11 mouse cellular contexts compared by ENCODE assay signal in the genomic region with DNA sequence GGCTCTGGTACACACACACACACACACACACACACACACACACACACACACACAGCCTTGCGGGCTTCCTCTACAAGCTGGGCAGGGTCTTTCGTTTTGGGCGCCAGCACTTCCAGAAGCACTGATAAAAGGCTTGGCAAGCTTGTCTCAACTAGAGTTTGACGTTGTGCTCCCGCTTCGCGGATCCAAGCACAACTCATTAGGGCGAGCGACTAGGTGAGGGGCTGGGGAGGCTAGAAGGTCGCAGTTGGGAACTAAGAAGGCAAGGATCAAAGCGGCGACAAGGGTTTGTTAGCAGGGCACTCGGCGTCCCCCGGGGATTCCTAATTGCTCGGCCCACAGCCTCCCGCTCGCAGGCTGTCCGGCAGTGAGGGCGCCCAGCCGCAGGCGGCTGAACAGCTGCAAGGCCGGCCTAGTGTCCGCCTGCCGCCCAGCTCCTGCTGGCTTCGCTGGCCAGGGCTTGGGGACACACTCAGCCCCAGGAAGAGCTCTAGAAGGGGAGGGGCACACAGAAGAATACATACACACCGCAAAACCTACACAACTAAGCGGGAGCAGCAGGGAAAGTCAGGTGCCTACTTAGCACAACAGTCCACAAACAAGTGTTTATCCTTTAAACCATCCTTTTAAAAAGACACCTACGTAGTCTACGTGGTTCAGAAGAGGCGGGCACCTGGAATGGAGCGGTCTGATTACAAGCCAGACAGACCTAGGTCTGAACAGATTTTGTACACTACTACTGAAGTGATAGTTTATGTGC. TPM values are rescaled to one million over a fixed set of nuclear protein-coding genes. Genes with fewer than 3 reads are reported as not detected.
DNase-seq lines count a peak whose midpoint lies in the region; ATAC-seq and TF ChIP-seq lines count a peak whose summit lies in the region.
"Had no signal": no experiment of that assay in that cellular context is flagged by ENCODE, and none has a peak within 500 bp of the region (broad histone marks: within the 10 kb centered on the region; RNA-seq: fewer than 3 reads in every experiment).

No protein-coding gene starts in this region.

- H3K4me3 ChIP-seq in heart, embryonic 11.5 days (ENCODE audit: low read depth, low read length), result peak overlapping the region; percentile 22; the same call in 1 of the 2 replicates
- H3K4me3 ChIP-seq in forebrain, embryonic 14.5 days (ENCODE audit: low read depth, low read length), result peak overlapping the region; percentile 8
- peak overlapping the region; percentile 29 for H3K4me3 ChIP-seq in midbrain, embryonic 16.5 days (ENCODE audit: low read depth, low read length)
- H3K4me3 ChIP-seq: embryonic facial prominence, embryonic 15.5 days; liver, embryonic 13.5 days had no signal

- no peaks in the 10 kb centered on the region for H3K9me3 ChIP-seq in heart, embryonic 11.5 days (replicated peaks; ENCODE audit: control insufficient read depth, low read length)
- H3K9me3 ChIP-seq in forebrain, embryonic 14.5 days (replicated peaks; ENCODE audit: control insufficient read depth, low read length), result no peaks in the 10 kb centered on the region
- H3K9me3 ChIP-seq in midbrain, embryonic 16.5 days (replicated peaks; ENCODE audit: control insufficient read depth, low read length, poor library complexity, severe bottlenecking), result no peaks in the 10 kb centered on the region
- H3K9me3 ChIP-seq: embryonic facial prominence, embryonic 15.5 days; liver, embryonic 13.5 days had no signal

- H3K4me1 ChIP-seq in heart, embryonic 11.5 days (ENCODE audit: control insufficient read depth, insufficient read depth, low read length), result 0 out of 2 replicates have a peak, but pooled peaks cover 3% of the 10 kb centered on the region
- H3K4me1 ChIP-seq in forebrain, embryonic 14.5 days (ENCODE audit: control insufficient read depth, insufficient read depth, low read length), result peaks cover 3% of the 10 kb centered on the region; the same call in 1 of the 2 replicates
- H3K4me1 ChIP-seq in midbrain, embryonic 16.5 days (ENCODE audit: control insufficient read depth, insufficient read depth, low read length), result peaks cover 5% of the 10 kb centered on the region; the same call in 1 of the 2 replicates
- H3K4me1 ChIP-seq: liver, embryonic 13.5 days had no signal

- H3K9ac ChIP-seq in heart, embryonic 11.5 days (ENCODE audit: low read depth, low read length), result no peak overlapping the region
- H3K9ac ChIP-seq in forebrain, embryonic 14.5 days (ENCODE audit: low read length), result peak overlapping the region; percentile 13
- peak overlapping the region; percentile 59 for H3K9ac ChIP-seq in midbrain, embryonic 16.5 days (ENCODE audit: low read depth, low read length)
- H3K9ac ChIP-seq: embryonic facial prominence, embryonic 15.5 days; liver, embryonic 13.5 days had no signal

- no peak for ATAC-seq in heart, embryonic 11.5 days (replicated peaks; ENCODE audit: insufficient number of reproducible peaks, low FRiP score, low TSS enrichment)
- ATAC-seq in forebrain, embryonic 14.5 days, result peak; percentile 28; the same call in 1 of the 2 replicates
- 0 out of 2 replicates have a peak, but pooled peaks have one; percentile 18 for ATAC-seq in midbrain, embryonic 16.5 days

- no peak for TF ChIP-seq CTCF in brain, embryonic 14.5 days (IDR thresholded peaks at IDR 0.05; ENCODE audit: borderline replicate concordance, extremely low read depth, insufficient read depth, insufficient read length)

- H3K27ac ChIP-seq in heart, embryonic 11.5 days (ENCODE audit: low read depth, low read length), result no peak overlapping the region
- peak overlapping the region; percentile 17; the same call in 1 of the 2 replicates for H3K27ac ChIP-seq in forebrain, embryonic 14.5 days (ENCODE audit: low read depth, low read length)
- H3K27ac ChIP-seq in midbrain, embryonic 16.5 days (ENCODE audit: low read length), result peak overlapping the region; percentile 67
- H3K27ac ChIP-seq: embryonic facial prominence, embryonic 15.5 days; liver, embryonic 13.5 days had no signal

- WGBS in heart, embryonic 11.5 days (ENCODE audit: insufficient replicate concordance), result under 1% methylated on average over 32 of the region's 32 CpGs
- WGBS in forebrain, embryonic 14.5 days, result 1% methylated on average over 32 of the region's 32 CpGs
- WGBS in midbrain, embryonic 16.5 days, result 1% methylated on average over 32 of the region's 32 CpGs

- DNase-seq in heart, adult 11 months, result no peak
- DNase-seq in brain, embryonic 14.5 days (ENCODE audit: low read depth), result peak; percentile 80
- peak; percentile 73 for DNase-seq in forebrain, embryonic 14.5 days (ENCODE audit: low spot score)
- no peak for DNase-seq in thymus, postnatal 36 days
- no peak for DNase-seq in layer of hippocampus, adult 11-12 months (ENCODE audit: low spot score)
- no peak for DNase-seq in lung, postnatal 14 days
- DNase-seq: kidney, adult 9 months; liver, embryonic 13.5 days had no signal

- peaks cover 91% of the 10 kb centered on the region for H3K27me3 ChIP-seq in heart, embryonic 11.5 days (ENCODE audit: control insufficient read depth, insufficient read depth, low read length)
- H3K27me3 ChIP-seq in forebrain, embryonic 14.5 days (replicated peaks; ENCODE audit: control insufficient read depth, insufficient read depth, low read length), result peaks cover 89% of the 10 kb centered on the region
- H3K27me3 ChIP-seq in midbrain, embryonic 16.5 days (ENCODE audit: control insufficient read depth, insufficient read depth, low read depth, low read length), result peaks cover 34% of the 10 kb centered on the region

- H3K36me3 ChIP-seq in heart, embryonic 11.5 days (ENCODE audit: control insufficient read depth, insufficient read depth, low read length), result no peaks in the 10 kb centered on the region
- H3K36me3 ChIP-seq in forebrain, embryonic 14.5 days (ENCODE audit: control insufficient read depth, insufficient read depth, low read length), result no peaks in the 10 kb centered on the region
- no peaks in the 10 kb centered on the region for H3K36me3 ChIP-seq in midbrain, embryonic 16.5 days (ENCODE audit: control insufficient read depth, insufficient read depth, low read length)
- H3K36me3 ChIP-seq: embryonic facial prominence, embryonic 15.5 days; liver, embryonic 13.5 days had no signal

- peak overlapping the region; percentile 37 for H3K4me2 ChIP-seq in heart, embryonic 11.5 days
- H3K4me2 ChIP-seq in forebrain, embryonic 14.5 days (ENCODE audit: low read length), result peak overlapping the region; percentile 27
- peak overlapping the region; percentile 47 for H3K4me2 ChIP-seq in midbrain, embryonic 16.5 days (ENCODE audit: low read length)
- H3K4me2 ChIP-seq: embryonic facial prominence, embryonic 15.5 days; liver, embryonic 13.5 days had no signal

- no peak for TF ChIP-seq POLR2A in brain, embryonic 14.5 days (IDR thresholded peaks at IDR 0.05; ENCODE audit: borderline replicate concordance, extremely low read depth, insufficient read depth, insufficient read length, poor library complexity, severe bottlenecking)

RNA-seq across cellular contexts. Expression of a gene that starts 6.1 kb away (rescaled TPM):
- not detected in 2 replicates for polyA plus RNA-seq in heart, embryonic 11.5 days (2014; fragmentation: Nextera tagmentation; extraction: Ambion mirVana)
- 18.0 and 26.0 TPM in 2 replicates for polyA plus RNA-seq in brain, embryonic 14.5 days (2012; rRNA removed)
- 1.9 and 2.0 TPM in 2 replicates for polyA plus RNA-seq in forebrain, embryonic 14.5 days (2014; fragmentation: Nextera tagmentation; extraction: Ambion mirVana)
- polyA plus RNA-seq in midbrain, embryonic 16.5 days (2015; fragmentation: Nextera tagmentation; extraction: Ambion mirVana), result 6.8 and 8.5 TPM in 2 replicates
- polyA plus RNA-seq: embryonic facial prominence, embryonic 15.5 days; liver, embryonic 13.5 days had no signal

Comparison
In these comparisons a context has a peak if more than half of its experiments do, and no peak if none do; other contexts are left out.
1. DNase-seq: peak in brain, embryonic 14.5 days (single experiment) and forebrain, embryonic 14.5 days (single experiment); none in heart, adult 11 months (single experiment), thymus, postnatal 36 days (0 of 2), layer of hippocampus, adult 11-12 months (single experiment) and lung, postnatal 14 days (single experiment).
2. Peak in every context shown above with its lines, with median percentiles within 50 percentile points of each other: H3K4me2 ChIP-seq and H3K4me3 ChIP-seq.